Mouse (Mus musculus): ENCODE results near the gene Mmgt2. TPM values are rescaled to one million over a fixed set of nuclear protein-coding genes. Genes with fewer than 3 reads are reported as not detected.

Gene Mmgt2
- polyA plus RNA-seq (2015; fragmentation: Nextera tagmentation; extraction: Ambion mirVana) = 44.7 and 49.1 TPM in 2 replicates

GRCm38 (mm10) chr11:62648591-62649391 is at the start of gene Mmgt2:
TSS of gene Mmgt2 (plus strand) at chr11:62648664.
- H3K4me1 ChIP-seq (replicated peaks) = peaks cover 57% of the 10 kb centered on the region
- peak within 1 kb of the TSS; percentile 85 for H3K27ac ChIP-seq
- H3K9ac ChIP-seq = peak within 1 kb of the TSS; percentile 86
- peak within 1 kb of the TSS; percentile 76 for H3K4me3 ChIP-seq
- WGBS = under 1% methylated on average over 36 of the region's 53 CpGs
- H3K9me3 ChIP-seq (replicated peaks) = no peaks in the 10 kb centered on the region
- peak within 1 kb of the TSS; percentile 91 for H3K4me2 ChIP-seq
- H3K36me3 ChIP-seq = 0 out of 2 replicates have a peak, but pooled peaks cover under 1% of the 10 kb centered on the region
- ATAC-seq (replicated peaks; ENCODE audit: insufficient number of reproducible peaks, insufficient read depth, low FRiP score, low read depth) = peak; percentile 89
- H3K27me3 ChIP-seq = no peaks in the 10 kb centered on the region

GRCm38 (mm10) chr11:62601732-62602618 is 46.5 kb upstream of the Mmgt2 start:
- WGBS = 12% methylated on average over 17 of the region's 17 CpGs
- peaks cover 40% of the 10 kb centered on the region for H3K4me1 ChIP-seq (replicated peaks)
- H3K27me3 ChIP-seq = no peaks in the 10 kb centered on the region
- ATAC-seq (replicated peaks; ENCODE audit: insufficient number of reproducible peaks, insufficient read depth, low FRiP score, low read depth) = no peak
- H3K9ac ChIP-seq = peak overlapping the region; percentile 63
- peak overlapping the region; percentile 84 for H3K27ac ChIP-seq
- peak overlapping the region; percentile 75 for H3K4me2 ChIP-seq
- H3K36me3 ChIP-seq = peaks cover 31% of the 10 kb centered on the region
- peak overlapping the region; percentile 87 for H3K4me3 ChIP-seq
- no peaks in the 10 kb centered on the region for H3K9me3 ChIP-seq (replicated peaks)

- Histone ChIP-seq H3K9ac (peak overlapping the region; percentile 93), H3K4me3 (peak overlapping the region; percentile 87), H3K36me3 (peaks cover 36% of the 10 kb centered on the region), H3K4me2 (peak overlapping the region; percentile 75), H3K27me3 (no peaks in the 10 kb centered on the region), H3K9me3 (replicated peaks) (no peaks in the 10 kb centered on the region), H3K4me1 (replicated peaks) (peaks cover 45% of the 10 kb centered on the region), H3K27ac (peak overlapping the region; percentile 94)
- peak; percentile 94 for ATAC-seq (replicated peaks; ENCODE audit: insufficient number of reproducible peaks, insufficient read depth, low FRiP score, low read depth)
- under 1% methylated on average over 58 of the region's 58 CpGs for WGBS
Measured at GRCm38 (mm10) chr11:62602619-62603311, 45.7 kb upstream of the Mmgt2 start.

- ATAC-seq (replicated peaks; ENCODE audit: insufficient number of reproducible peaks, insufficient read depth, low FRiP score, low read depth) = no peak; the same call in 1 of the 2 replicates
- no peaks in the 10 kb centered on the region for H3K27me3 ChIP-seq
- H3K9me3 ChIP-seq (replicated peaks) = no peaks in the 10 kb centered on the region
- peaks cover 38% of the 10 kb centered on the region for H3K4me1 ChIP-seq (replicated peaks)
- peaks cover 36% of the 10 kb centered on the region for H3K36me3 ChIP-seq
- peak overlapping the region; percentile 94 for H3K27ac ChIP-seq
- peak overlapping the region; percentile 93 for H3K9ac ChIP-seq
- under 1% methylated on average over 13 of the region's 13 CpGs for WGBS
- peak overlapping the region; percentile 75 for H3K4me2 ChIP-seq
- H3K4me3 ChIP-seq = peak overlapping the region; percentile 87
Measured at GRCm38 (mm10) chr11:62603312-62604056, 45.0 kb upstream of the Mmgt2 start.

GRCm38 (mm10) chr11:62604123-62604706 is 44.2 kb upstream of the Mmgt2 start:
- Histone ChIP-seq H3K27me3 (no peaks in the 10 kb centered on the region), H3K4me2 (peak overlapping the region; percentile 75), H3K4me1 (replicated peaks) (peaks cover 38% of the 10 kb centered on the region), H3K9ac (peak overlapping the region; percentile 93), H3K36me3 (peaks cover 36% of the 10 kb centered on the region), H3K27ac (peak overlapping the region; percentile 94; the same call in 1 of the 2 replicates), H3K4me3 (peak overlapping the region; percentile 87), H3K9me3 (replicated peaks) (no peaks in the 10 kb centered on the region)
- ATAC-seq (replicated peaks; ENCODE audit: insufficient number of reproducible peaks, insufficient read depth, low FRiP score, low read depth) = no peak
- 19% methylated on average over 5 of the region's 5 CpGs for WGBS

- WGBS = 34% methylated on average over 3 of the region's 3 CpGs
- 0 out of 2 replicates have a peak overlapping the region, but pooled peaks have one; percentile 2 for H3K9ac ChIP-seq
- peaks cover 37% of the 10 kb centered on the region for H3K36me3 ChIP-seq
- H3K9me3 ChIP-seq (replicated peaks) = no peaks in the 10 kb centered on the region
- no peak overlapping the region for H3K27ac ChIP-seq
- H3K4me2 ChIP-seq = peak overlapping the region; percentile 8; the same call in 1 of the 2 replicates
- peaks cover 38% of the 10 kb centered on the region for H3K4me1 ChIP-seq (replicated peaks)
- peak overlapping the region; percentile 87; the same call in 1 of the 2 replicates for H3K4me3 ChIP-seq
- ATAC-seq (replicated peaks; ENCODE audit: insufficient number of reproducible peaks, insufficient read depth, low FRiP score, low read depth) = no peak
- H3K27me3 ChIP-seq = no peaks in the 10 kb centered on the region
Measured at GRCm38 (mm10) chr11:62604886-62605618, 43.4 kb upstream of the Mmgt2 start.

GRCm38 (mm10) chr11:62605619-62606298 is 42.7 kb upstream of the Mmgt2 start:
- H3K4me3 ChIP-seq = no peak overlapping the region; the same call in 1 of the 2 replicates
- no peaks in the 10 kb centered on the region for H3K9me3 ChIP-seq (replicated peaks)
- no peak for ATAC-seq (replicated peaks; ENCODE audit: insufficient number of reproducible peaks, insufficient read depth, low FRiP score, low read depth)
- H3K27ac ChIP-seq = peak overlapping the region; percentile 8; the same call in 1 of the 2 replicates
- H3K9ac ChIP-seq = no peak overlapping the region
- 48% methylated on average over 10 of the region's 10 CpGs for WGBS
- no peaks in the 10 kb centered on the region for H3K27me3 ChIP-seq
- H3K36me3 ChIP-seq = peaks cover 44% of the 10 kb centered on the region
- H3K4me1 ChIP-seq (replicated peaks) = peaks cover 38% of the 10 kb centered on the region
- H3K4me2 ChIP-seq = 0 out of 2 replicates have a peak overlapping the region, but pooled peaks have one; percentile 8

GRCm38 (mm10) chr11:62606299-62607169 is 41.9 kb upstream of the Mmgt2 start:
- Histone ChIP-seq H3K4me2 (no peak overlapping the region), H3K4me3 (no peak overlapping the region), H3K9ac (no peak overlapping the region), H3K27me3 (no peaks in the 10 kb centered on the region), H3K27ac (0 out of 2 replicates have a peak overlapping the region, but pooled peaks have one; percentile 24), H3K9me3 (replicated peaks) (no peaks in the 10 kb centered on the region), H3K36me3 (peaks cover 45% of the 10 kb centered on the region), H3K4me1 (replicated peaks) (peaks cover 38% of the 10 kb centered on the region)
- 60% methylated on average over 10 of the region's 10 CpGs for WGBS
- ATAC-seq (replicated peaks; ENCODE audit: insufficient number of reproducible peaks, insufficient read depth, low FRiP score, low read depth) = no peak

Data from heart, embryonic 15.5 days (tissue).